Mouse (Mus musculus): ENCODE data around the gene Krtap4-7.
"Not testable (repeated sequence)": the region's sequence is repeated elsewhere in the genome, so short reads cannot be mapped to it uniquely, and the experiment has no call there.

Krtap4-7 gene

DNA sequence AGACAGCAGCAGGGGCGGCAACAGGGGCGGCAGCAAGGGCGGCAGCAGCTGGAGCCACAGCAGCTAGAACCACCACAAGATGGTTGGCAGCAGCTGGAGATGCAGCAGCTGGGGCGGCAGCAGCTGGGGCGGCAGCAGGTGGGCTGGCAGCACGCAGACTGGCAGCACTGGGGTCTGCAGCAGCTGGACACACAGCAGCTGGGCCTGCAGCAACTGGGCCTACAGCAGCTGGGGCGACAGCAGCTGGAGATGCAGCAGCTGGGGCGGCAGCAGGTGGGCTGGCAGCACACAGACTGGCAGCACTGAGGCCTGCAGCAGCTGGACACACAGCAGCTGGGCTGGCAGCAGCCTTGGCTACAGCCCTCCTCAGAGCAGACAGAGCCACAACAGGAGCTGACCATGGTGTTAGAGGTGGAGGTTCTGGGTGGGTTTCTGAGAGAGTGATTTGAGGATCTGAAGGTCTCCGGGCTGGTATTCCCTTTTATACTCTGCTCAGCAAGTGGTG lies at the start of gene Krtap4-7:
Krtap4-7 (minus strand) TSS at position 455 of the 505 bp plus-strand sequence.
- DNase-seq, result not testable (repeated sequence)

DNA sequence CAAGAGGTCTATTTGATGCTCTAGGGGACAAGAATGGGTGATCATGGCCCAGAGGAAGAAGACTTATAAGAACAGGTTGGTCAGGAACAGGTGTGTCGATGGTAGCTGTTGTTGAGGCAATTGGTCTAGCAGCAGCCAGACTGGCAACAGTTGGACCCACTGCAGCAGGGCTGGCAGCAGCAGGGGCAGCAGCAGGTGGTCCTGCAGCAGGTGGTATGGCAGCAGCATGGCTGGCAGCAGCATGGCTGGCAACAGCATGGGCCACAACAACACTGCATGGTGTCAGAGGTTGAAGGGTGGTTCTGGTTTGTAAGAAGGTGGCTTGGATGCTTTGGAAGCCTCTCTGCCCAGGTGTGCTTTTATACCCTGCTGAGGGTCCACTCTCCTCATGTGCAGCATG lies 46.6 kb upstream of the Krtap4-7 start, which contains the start of gene Gm14190:
Gm14190 (minus strand) TSS at position 278 of the 400 bp plus-strand sequence.
- no peak for DNase-seq

DNA sequence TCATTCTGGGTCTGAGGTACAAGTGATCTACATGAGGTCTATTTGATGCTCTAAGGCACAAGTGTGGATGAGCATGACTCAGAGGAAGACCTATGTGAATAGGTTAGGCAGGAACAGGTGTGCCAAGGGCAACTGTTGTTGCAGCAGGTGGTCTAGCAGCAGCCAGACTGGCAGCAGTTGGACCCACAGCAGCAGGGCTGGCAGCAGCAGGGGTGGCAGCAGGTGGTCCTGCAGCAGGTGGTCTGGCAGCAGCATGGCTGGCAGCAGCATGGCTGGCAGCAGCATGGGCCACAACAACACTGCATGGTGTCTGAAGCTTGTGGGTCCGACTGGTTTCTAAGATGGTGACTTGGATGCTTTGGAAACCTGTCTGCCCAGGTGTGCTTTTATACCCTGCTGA lies 41.3 kb upstream of the Krtap4-7 start:
- not testable (repeated sequence) for DNase-seq

DNA sequence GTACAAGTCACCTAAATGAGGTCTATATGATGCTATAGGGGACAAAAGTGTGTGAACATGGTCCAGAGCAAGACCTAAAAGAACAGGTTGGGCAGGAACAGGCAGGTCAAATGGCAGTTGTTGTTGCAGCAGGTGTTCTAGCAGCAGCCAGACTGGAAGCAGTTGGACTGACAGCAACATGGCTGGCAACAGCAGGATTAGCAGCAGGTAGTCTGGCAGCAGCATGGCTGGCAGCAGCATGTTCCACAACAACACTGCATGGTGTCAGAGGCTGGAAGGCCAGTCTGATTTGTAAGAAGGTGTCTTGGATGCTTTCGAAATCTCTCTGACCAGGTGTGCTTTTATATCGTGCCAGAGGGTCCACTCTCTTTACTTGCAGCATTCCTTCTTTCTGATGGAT lies 39.6 kb upstream of the Krtap4-7 start:
- DNase-seq, result no peak

DNA sequence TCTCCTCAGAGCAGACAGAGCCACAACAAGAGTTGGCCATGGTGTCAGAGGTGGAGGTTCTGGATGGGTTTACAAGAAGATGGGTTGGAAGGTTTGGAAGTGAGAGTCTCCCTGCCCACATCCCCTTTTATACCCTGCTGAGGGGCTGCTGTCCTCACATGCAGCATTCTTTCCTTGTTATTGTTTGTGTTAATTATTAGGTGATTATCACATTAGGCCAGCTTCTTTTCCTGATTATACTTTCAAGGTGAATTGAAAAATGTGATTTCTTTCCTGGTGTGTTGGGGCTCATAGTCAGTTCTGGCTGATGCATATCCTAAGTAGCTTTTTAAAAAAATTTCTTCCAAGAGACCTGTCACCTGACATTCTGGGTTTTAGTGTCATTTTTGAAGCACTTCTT lies 22.0 kb upstream of the Krtap4-7 start, which contains the start of gene Krtap4-6:
Krtap4-6 (minus strand) TSS at position 101 of the 400 bp plus-strand sequence.
- DNase-seq, result no peak

DNA sequence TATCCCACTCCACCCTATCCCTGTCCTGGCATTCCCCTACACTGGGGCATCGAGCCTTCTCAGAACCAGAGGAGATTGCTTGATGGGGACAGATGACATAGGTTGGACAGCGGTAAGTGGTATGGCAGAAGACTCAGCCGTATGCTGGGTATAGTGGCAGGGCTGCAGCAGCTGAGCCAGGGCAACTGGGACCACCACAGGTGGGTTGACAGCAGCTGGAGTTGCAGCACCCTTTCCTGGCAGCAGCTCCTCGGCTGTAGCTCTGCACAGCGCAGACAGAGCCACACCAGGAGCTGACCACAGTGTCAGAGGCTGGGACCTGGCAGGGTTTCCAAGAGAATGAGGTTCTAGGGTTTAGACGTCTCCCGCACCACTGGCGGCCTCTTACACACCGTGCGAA lies 18.9 kb upstream of the Krtap4-7 start:
- no peak for DNase-seq

DNA sequence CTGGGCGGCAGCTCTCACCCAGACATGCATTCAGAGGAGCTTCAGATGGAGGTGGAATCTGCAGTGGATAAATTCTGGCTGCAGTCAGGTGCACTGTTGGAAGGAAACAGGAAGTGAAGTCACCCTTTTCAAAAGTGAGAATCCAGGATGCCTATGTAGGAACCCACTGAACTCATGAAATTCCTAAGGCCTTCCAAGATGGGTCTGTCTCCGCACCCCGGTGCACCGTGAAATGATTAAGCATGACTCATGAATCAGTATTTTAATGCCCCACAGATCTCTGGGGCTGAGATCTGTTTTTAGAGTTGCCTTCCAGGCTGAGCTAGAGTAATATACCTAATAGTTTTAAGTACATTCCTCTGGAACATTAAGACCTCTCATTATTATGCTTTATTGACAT lies 15.4 kb upstream of the Krtap4-7 start:
- DNase-seq, result no peak

DNA sequence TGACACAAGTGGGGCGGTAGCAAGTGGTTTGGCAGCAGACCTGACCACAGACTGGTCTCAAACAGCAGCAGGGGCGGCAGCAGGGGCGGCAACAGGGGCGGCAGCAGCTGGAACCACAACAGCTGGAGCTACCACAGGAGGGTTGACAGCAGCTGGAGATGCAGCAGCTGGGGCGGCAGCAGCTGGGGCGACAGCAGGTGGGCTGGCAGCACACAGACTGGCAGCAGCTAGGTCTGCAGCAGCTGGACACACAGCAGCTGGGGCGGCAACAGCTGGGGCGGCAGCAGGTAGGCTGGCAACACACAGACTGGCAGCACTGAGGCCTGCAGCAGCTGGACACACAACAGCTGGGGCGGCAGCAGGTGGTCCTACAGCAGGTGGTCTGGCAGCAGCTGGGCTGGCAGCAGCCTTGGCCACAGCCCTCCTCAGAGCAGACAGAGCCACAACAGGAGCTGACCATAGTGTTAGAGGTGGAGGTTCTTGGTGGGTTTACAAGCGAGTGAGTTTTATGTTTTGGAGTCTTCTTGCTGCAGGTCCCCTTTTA lies 14.7 kb upstream of the Krtap4-7 start, which contains the start of gene Gm11563:
Gm11563 (minus strand) TSS at position 494 of the 544 bp plus-strand sequence.
- peak; percentile 1 for DNase-seq

DNA sequence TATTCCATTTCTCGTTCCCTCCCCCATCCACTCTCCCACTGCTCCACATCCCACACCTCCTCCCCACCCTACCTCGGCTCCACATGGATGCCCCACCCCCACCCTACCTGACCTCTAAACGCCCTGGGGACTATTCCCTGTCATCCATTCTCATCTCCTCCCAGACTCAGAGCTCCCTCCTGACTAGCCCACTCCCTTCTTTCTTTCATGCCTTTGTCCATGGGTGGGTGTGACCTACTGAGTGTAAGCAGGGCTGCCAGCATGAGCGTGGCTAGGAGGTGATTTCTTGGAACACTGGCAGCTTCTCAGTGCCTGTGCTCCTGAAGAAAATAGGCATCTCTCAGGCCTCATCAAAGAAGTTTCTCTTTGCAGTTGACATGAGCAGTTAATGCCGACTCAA lies 13.2 kb upstream of the Krtap4-7 start:
- no peak for DNase-seq

DNA sequence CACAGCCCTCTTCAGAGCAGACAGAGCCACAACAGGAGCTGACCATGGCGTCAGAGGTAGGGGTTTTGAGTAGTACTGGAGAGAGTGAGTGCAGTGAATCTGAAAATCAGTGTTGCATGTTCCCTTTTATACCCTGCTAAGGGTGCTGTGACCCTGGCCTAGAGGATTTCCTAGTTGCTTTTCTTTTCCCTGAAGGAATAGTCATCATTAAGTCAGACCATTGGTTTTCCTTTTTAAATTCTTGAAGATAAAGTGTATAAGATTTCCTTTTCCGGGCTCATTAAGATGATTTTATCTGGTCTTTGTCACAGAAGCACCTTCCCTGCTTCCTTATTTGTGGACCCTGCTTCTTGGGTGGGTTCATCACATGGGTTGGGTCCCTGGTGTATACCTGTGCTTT lies 6.2 kb upstream of the Krtap4-7 start, which contains the start of gene Gm11555:
Gm11555 (minus strand) TSS at position 101 of the 400 bp plus-strand sequence.
- no peak for DNase-seq

DNA sequence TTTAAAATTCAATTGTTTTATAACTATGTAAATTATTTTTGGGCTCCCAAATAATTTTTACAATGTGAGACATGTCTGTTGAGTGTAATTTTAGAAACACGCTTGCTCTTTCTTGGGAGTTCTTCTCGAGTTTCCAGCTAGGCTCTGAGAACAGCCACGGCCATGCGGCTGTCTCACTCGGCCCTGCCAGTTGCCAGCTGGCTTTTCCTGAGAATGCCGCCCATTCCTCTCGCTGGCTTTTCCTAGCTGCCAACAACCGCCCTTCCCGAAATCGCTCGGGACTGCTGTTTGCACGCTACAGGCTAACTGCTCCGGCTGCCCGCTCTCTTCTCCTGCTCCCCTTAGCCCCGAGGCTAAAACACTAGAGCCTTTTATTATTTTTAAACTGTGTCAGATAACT lies 2.6 kb upstream of the Krtap4-7 start:
- DNase-seq, result no peak

DNA sequence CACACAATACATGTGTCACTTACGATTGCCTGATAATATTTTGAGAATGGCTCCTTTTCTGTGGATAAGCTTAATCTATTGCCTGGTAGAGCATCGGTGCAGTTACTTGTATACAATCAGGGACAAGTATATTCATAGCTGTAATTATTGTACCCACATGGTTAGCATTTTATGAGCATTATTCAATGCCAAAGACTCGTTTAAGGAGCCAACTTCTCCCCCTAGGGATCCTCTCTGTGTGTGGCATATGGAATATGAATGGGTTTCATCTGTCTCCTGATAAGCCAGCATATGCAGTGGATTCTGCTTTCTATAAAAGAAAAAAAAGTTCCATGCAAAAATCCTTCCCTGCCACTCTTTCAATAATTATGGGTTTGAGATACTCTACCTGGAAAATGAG lies 462 bp upstream of the Krtap4-7 start:
- DNase-seq, result no peak

DNA sequence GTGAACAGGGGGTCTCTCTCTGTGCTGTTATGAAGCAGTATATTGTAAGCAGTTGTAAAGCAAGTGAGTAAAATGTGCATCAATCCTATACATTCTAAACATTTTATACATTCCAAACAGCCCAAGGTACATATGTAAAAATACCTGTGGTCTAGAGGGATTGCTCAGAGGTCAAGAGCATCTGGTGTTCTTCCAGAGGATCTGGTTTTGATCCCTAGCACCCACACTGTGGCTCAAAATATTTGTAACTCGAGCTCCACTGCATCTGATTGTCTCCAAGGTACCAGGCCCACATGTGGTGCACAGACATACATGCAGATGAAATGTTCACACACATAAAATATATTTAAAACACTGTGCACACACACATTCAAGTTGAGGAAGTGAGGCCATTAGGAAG lies 3.0 kb downstream of the Krtap4-7 start:
- DNase-seq, result no peak

DNA sequence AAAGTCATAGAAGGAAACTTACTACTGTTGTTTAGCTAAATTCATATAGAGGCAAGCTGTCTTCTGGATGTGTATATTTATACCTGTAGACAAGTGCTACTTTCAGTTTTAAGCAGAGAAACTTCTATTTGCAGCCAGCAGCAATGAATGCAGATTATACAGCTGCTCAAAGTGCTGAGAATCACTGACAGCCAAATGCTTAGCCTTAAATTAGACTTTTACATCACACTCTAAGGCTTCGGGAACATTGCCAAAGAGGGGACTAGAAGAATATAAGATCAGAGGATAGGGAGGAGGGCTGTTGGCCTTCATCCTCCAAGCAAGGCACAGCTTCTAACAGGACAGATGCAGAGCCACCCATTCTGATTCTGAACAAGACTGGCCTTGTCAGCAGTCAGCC lies 6.8 kb downstream of the Krtap4-7 start:
- DNase-seq, result no peak

DNA sequence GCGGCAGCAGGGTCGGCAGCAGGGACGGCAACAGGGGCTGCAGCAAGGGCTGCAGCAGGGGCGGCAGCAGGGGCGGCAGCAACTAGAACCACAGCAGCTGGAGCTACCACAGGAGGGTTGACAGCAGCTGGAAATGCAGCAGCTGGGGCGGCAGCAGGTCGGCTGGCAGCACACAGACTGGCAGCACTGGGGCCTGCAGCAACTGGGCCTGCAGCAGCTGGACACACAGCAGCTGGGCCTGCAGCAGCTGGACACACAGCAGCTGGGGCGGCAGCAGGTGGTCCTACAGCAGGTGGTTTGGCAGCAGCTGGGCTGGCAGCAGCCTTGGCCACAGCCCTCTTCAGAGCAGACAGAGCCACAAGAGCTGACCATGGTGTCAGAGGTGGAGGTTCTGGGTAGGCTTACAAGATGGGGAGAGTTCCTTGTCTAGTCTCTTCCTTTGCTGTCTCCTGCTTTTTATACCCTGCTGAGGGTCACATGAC lies 9.2 kb downstream of the Krtap4-7 start, which contains the start of gene Krtap4-2:
Krtap4-2 (minus strand) TSS at position 432 of the 482 bp plus-strand sequence.
- DNase-seq, result no peak

DNA sequence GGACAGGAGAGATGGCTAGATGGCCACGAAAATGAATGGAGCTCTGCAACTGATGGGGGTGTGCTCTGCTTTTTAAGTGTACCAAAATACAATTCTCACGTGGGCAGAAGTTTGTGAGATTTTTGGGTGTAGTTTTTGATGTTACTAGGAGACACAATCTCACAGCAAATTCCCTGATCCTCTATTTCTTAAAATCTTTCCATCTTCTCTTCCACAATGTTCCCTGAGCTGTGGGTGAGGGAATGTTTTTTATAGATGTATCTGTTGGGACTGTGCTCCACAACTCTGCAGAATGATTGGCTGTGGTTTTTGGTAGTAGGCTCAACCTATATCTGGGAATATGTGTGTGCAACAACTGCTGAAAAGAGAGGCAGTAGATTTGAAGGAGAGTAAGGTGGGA lies 10.6 kb downstream of the Krtap4-7 start:
- no peak for DNase-seq

DNA sequence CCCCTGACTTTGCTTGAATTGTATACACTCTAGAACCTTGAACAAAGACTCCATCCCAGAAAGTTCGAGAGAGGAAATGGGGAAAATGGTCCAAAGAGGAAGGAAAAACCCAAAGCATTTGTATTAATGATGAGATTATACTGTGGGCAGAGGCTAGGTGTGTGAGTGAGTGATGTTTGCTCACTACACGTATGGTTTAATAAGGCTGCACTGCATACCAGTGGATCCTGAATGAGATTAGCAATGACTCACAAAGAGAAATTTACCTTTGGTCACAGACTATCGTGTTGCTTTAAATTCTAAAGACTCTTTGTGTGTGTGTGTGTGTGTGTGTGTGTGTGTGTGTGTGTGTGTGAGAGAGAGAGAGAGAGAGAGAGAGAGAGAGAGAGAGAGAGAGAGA lies 13.0 kb downstream of the Krtap4-7 start:
- DNase-seq, result no peak

DNA sequence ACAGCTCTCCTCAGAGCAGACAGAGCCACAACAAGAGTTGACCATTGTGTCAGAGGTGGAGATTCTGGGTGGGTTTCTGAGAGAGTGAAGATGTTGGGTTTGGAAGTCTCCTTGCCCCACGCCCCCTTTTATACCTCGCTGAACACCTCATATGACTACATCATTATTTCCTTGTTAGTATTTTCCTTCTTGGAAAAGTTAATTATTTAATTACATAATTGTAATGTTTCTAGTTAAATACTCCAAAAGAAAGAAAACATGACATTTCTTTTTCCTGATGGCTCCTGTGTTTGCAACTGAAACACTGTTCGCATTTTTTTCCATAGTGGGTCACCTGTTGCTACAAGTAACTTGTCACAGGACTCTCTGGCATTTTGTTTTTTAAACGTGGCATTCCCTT lies 15.8 kb downstream of the Krtap4-7 start, which contains the start of gene Krtap4-1:
Krtap4-1 (minus strand) TSS at position 101 of the 400 bp plus-strand sequence.
- DNase-seq, result no peak

DNA sequence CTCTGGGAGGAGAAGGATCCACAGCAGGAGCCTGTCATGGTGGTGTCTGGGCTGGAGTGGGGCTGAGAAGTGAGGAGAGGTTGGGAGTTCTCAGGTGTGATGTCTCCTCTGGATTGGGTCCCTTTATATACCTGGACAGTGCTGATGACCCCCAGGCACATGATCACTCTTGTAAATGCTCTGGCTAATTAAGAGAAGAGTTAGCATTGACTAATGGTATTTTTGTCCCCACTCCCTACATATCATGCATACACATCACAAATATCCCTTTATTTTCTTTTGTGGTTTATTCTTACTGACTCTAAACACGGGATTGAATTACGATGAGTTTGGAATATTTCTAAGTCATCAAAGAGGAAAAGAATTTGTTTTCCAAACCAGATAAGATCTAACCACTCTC lies 23.6 kb downstream of the Krtap4-7 start, which contains the start of gene Gm11562:
Gm11562 (minus strand) TSS at position 101 of the 400 bp plus-strand sequence.
- no peak for DNase-seq

DNA sequence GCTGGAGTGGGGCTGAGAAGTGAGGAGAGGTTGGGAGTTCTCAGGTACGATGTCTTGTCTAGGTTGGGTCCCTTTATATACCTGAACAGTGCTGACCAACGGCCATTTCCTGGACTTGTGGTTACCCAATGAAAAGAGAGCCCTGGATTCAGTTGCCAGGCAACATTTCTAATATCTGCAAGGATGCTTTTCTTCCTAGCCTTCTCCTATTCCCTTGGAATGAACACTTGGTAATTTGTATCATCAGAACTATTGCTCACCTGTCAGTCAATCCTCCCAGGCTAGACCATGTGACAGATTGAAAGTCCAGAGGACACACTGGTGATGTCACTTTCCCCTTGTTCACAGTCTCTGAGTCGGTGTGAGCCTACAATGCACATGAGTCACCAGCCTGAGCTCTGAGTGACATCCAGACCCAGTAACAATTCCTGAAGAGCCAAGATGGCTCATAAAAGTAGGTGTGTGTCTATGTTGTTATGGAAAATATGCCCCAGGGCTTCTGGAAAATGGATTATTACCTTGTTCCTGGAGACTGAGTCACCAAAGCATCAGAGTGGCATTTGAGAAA lies 29.0 kb downstream of the Krtap4-7 start, which contains the start of gene Krtap2-4:
Krtap2-4 (minus strand) TSS at position 51 of the 568 bp plus-strand sequence.
- DNase-seq, result no peak

DNA sequence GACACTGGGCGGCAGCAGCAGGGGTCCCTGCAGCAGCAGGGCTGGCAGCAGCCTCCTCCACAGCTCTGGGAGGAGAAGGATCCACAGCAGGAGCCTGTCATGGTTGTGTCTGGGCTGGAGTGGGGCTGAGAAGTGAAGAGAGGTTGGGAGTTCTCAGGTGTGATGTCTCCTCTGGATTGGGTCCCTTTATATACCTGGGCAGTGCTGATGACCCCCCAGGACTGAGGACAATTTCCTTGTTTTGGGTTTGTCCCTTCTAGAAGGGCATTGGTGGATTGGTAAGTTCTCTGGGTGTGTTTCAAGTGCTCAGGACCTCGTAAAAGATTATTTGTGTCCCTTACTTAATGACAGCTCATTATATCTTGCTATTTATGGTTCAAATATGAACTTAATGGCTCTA lies 33.8 kb downstream of the Krtap4-7 start, which contains the start of gene Gm11937:
Gm11937 (minus strand) TSS at position 101 of the 400 bp plus-strand sequence.
- DNase-seq, result not testable (repeated sequence)

DNA sequence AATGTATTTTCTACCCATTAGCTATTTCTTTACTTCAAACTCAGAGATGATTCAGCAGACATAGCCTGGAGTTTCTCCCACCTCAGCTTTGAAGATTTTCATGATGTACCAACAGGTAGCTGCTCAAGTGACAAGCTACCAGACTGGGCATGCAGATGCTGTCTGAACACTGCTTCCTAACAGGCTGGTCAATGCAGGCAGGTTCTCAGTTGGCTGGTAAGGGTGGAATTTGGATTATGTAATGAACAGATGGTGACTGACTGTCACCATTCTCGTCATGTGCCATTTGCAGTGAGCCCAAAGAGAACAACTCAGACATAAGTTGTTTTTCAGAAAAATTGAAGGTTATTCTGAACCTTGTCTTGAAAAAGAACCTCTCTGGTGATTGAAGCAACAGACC lies 34.8 kb downstream of the Krtap4-7 start:
- peak; percentile 34 for DNase-seq

DNA sequence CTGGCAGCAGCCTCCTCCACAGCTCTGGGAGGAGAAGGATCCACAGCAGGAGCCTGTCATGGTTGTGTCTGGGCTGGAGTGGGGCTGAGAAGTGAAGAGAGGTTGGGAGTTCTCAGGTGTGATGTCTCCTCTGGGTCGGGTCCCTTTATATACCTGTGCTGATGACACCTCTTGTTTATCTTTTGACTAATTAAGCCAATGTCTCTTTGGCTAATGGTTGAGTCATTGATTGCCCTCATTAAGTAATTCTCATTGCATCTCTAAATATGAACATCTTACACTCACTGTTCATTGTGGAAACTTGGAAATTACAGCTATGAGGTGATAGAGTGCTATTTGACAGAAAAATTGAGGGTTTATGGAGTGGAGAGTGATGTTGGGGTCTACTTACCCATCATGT lies 40.7 kb downstream of the Krtap4-7 start, which contains the start of gene Gm11938:
Gm11938 (minus strand) TSS at position 101 of the 400 bp plus-strand sequence.
- DNase-seq, result not testable (repeated sequence)

DNA sequence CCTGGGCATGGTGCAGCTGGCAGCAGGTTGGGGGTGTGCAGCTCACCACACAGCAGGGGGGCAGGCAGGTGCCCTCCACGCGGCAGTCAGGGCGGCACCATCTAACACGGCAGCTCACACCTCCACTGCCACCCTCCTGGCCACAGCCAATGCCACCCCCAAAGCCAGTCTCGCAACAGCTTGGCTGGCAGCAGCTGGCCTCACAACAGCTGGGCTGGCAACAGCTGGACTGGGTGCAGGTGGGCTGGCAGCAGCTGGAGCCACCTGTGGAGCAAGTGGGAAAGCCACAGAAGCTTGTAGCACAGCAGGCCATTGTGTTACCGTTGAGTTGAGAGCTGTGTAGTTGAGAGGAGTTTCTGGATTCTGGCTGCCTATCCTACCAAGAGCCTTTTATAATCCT lies 46.1 kb downstream of the Krtap4-7 start, which contains the start of gene Krtap9-3:
Krtap9-3 (minus strand) TSS at position 364 of the 400 bp plus-strand sequence.
- not testable (repeated sequence) for DNase-seq

All from cerebellum, adult 11-12 months (tissue).